Mouse (Mus musculus): ENCODE measurements at regions not wholly inside any gene's neighbourhood (a gene's known extent, or its start where the extent isn't known, plus 50 kb on each side); places are given as distances from the start of the nearest gene placed in this dataset.

DNA sequence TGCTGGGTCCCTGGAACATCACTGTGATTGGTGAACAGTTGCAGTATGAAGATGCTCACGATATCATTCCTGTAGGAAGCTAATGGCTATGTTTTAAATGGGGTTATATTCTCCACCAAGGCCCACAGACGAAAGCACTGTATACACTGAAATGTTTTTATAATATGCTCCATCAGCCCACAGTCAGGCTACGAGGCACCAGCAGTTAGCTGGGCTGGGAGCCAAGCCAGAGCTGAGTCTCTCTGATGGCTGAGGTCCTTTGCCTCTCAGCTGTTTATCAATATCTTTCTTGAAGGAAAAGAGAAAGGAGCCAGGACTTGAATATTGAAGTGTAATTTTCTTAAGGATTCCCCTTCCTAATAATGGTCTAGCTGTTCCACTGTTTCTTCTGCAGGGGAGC lies 165.1 kb upstream of the Pld5 start:
- no peak overlapping the region for H3K4me3 ChIP-seq (ENCODE audit: low read depth, low read length)
- no peaks in the 10 kb centered on the region for H3K27me3 ChIP-seq (ENCODE audit: insufficient read depth, low read length)
- no peak overlapping the region for H3K27ac ChIP-seq (ENCODE audit: low read depth, low read length)
- TF ChIP-seq CTCF (IDR thresholded peaks at IDR 0.05; ENCODE audit: low read depth), result no peak
- WGBS, result 53% methylated on average over 3 of the region's 3 CpGs
- no peaks in the 10 kb centered on the region for H3K36me3 ChIP-seq (ENCODE audit: insufficient read depth)
- H3K9me3 ChIP-seq (ENCODE audit: low read length), result no peaks in the 10 kb centered on the region
- H3K4me2 ChIP-seq (ENCODE audit: low read depth), result no peak overlapping the region
- no peaks in the 10 kb centered on the region for H3K4me1 ChIP-seq (ENCODE audit: insufficient read depth)
- no peak for ATAC-seq
- no peak for DNase-seq
- no peak overlapping the region for H3K9ac ChIP-seq

DNA sequence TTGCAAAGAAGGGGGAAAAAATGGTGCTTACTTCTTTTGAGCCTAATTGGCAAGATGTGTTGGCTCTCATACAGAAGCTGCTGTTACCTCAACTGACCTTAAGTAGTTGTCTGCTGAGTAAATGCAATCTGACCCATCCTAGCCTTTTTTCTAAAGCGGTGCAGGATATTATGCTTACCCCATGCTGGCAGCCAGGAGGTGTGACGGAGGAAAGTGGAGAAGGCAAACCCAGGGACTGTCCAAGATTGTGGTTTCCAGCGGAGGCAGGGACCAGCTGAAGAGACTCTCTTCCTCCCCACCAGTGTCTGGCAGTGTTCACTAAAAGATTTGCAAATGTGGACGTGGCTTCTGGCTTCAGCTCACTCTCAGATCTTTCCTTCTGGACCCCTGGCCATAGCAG lies 152.7 kb upstream of the Pld5 start:
- no peak overlapping the region for H3K4me3 ChIP-seq (ENCODE audit: low read depth, low read length)
- 45% methylated on average over 4 of the region's 4 CpGs for WGBS
- H3K27me3 ChIP-seq (ENCODE audit: insufficient read depth, low read length), result no peaks in the 10 kb centered on the region
- no peaks in the 10 kb centered on the region for H3K36me3 ChIP-seq (ENCODE audit: insufficient read depth)
- ATAC-seq (no peak), DNase-seq (no peak)
- no peak overlapping the region for H3K9ac ChIP-seq
- H3K9me3 ChIP-seq (ENCODE audit: low read length), result no peaks in the 10 kb centered on the region
- no peak overlapping the region for H3K4me2 ChIP-seq (ENCODE audit: low read depth)
- no peak for TF ChIP-seq CTCF (IDR thresholded peaks at IDR 0.05; ENCODE audit: low read depth)
- no peak overlapping the region for H3K27ac ChIP-seq (ENCODE audit: low read depth, low read length)
- no peaks in the 10 kb centered on the region for H3K4me1 ChIP-seq (ENCODE audit: insufficient read depth)

DNA sequence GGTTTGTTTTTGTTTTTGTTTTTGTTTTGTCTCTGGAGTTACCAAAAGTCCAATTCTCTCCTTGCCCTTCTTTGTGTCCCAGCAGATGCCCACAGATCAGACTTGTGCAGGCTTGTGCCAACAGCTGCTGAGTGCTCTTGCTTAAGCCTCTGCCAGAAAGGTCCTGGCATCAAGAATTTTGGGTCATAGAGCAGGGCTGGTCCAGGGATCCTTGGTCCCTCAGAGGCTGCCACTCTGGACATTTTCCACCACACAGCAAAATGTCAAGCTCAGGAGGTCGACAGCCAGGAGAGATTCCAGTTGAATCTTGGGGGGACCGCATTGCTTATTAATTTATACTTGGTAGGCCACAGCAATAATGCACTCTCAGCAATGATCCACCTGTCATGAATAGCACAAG lies 151.9 kb upstream of the Pld5 start:
- Histone ChIP-seq H3K4me3 (ENCODE audit: low read depth, low read length) (no peak overlapping the region), H3K9ac (no peak overlapping the region), H3K4me1 (ENCODE audit: insufficient read depth) (no peaks in the 10 kb centered on the region), H3K27me3 (ENCODE audit: insufficient read depth, low read length) (no peaks in the 10 kb centered on the region), H3K36me3 (ENCODE audit: insufficient read depth) (no peaks in the 10 kb centered on the region), H3K27ac (ENCODE audit: low read depth, low read length) (no peak overlapping the region), H3K4me2 (ENCODE audit: low read depth) (no peak overlapping the region), H3K9me3 (ENCODE audit: low read length) (no peaks in the 10 kb centered on the region)
- WGBS, result 80% methylated on average over 2 of the region's 2 CpGs
- ATAC-seq (no peak), DNase-seq (no peak)
- no peak for TF ChIP-seq CTCF (IDR thresholded peaks at IDR 0.05; ENCODE audit: low read depth)

DNA sequence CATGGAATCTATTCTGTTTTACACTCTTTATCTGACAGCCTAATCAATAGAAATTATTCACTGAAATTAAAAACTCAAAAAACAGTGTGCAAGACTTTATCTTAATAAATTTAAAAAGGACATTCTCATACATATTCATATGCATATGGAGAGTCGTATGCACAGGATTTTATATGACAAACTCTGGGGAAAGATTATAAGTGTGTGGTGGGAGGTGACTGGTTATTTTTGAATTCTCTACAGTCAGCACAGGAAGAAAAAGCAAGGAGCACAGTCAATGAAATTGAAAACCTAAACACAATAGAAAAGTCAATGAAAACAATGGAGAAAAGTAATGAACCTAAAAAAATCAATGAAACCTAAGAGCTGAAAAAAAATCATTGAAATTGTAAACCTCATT lies 142.1 kb upstream of the Pld5 start:
- no peak for ATAC-seq
- no peak overlapping the region for H3K4me2 ChIP-seq (ENCODE audit: low read depth)
- no peaks in the 10 kb centered on the region for H3K36me3 ChIP-seq (ENCODE audit: insufficient read depth)
- H3K4me3 ChIP-seq (ENCODE audit: low read depth, low read length), result no peak overlapping the region
- DNase-seq, result no peak
- WGBS, result 56% methylated on average over 1 of the region's 1 CpGs
- H3K27me3 ChIP-seq (ENCODE audit: insufficient read depth, low read length), result no peaks in the 10 kb centered on the region
- no peak for TF ChIP-seq CTCF (IDR thresholded peaks at IDR 0.05; ENCODE audit: low read depth)
- H3K4me1 ChIP-seq (ENCODE audit: insufficient read depth), result no peaks in the 10 kb centered on the region
- no peak overlapping the region for H3K9ac ChIP-seq
- no peak overlapping the region for H3K27ac ChIP-seq (ENCODE audit: low read depth, low read length)
- no peaks in the 10 kb centered on the region for H3K9me3 ChIP-seq (ENCODE audit: low read length)

DNA sequence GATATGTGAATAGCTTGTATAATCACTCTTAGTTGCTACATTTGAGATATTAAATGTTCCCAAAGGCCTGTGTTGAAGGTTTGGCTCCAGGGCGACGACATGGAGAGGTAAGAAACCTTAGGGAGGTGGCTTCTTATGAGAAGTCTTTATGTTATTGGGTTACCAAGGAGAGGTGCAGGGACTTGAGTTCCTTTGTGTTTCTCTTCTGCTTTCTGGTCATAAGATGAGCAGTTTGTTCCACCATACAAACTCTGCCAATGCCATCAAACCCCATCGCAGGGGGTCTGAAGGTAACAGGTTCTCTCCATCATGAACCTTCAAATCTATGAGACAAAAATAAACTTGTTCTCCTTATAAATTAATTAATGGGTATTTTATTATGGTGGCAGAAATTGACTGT lies 129.0 kb upstream of the Pld5 start:
- Histone ChIP-seq H3K4me2 (ENCODE audit: low read depth) (no peak overlapping the region), H3K4me1 (ENCODE audit: insufficient read depth) (no peaks in the 10 kb centered on the region), H3K27ac (ENCODE audit: low read depth, low read length) (no peak overlapping the region), H3K27me3 (ENCODE audit: insufficient read depth, low read length) (no peaks in the 10 kb centered on the region), H3K9ac (no peak overlapping the region), H3K36me3 (ENCODE audit: insufficient read depth) (no peaks in the 10 kb centered on the region), H3K4me3 (ENCODE audit: low read depth, low read length) (no peak overlapping the region), H3K9me3 (ENCODE audit: low read length) (no peaks in the 10 kb centered on the region)
- ATAC-seq (no peak), DNase-seq (no peak)
- 90% methylated on average over 3 of the region's 3 CpGs for WGBS
- TF ChIP-seq CTCF (IDR thresholded peaks at IDR 0.05; ENCODE audit: low read depth), result no peak

DNA sequence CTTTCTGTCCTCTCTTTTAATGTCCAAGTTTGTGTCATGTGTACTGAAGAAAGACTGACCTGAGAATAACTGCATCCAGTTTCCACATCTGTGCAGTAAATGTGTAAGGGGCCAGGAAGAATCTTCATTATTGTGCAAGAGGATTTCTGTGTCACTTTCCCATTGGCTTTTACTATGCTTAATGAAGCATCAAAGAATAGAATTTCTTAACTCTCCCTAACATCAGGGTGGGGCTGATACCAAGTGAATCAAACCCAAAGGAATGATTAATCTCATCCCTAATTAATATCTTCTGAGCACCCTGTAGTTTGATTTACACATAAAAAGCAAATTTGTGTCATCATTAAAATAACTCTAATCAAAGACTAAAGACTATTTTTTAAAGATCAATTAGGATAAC lies 104.5 kb upstream of the Pld5 start:
- ATAC-seq, result no peak
- TF ChIP-seq CTCF (IDR thresholded peaks at IDR 0.05; ENCODE audit: low read depth), result no peak

DNA sequence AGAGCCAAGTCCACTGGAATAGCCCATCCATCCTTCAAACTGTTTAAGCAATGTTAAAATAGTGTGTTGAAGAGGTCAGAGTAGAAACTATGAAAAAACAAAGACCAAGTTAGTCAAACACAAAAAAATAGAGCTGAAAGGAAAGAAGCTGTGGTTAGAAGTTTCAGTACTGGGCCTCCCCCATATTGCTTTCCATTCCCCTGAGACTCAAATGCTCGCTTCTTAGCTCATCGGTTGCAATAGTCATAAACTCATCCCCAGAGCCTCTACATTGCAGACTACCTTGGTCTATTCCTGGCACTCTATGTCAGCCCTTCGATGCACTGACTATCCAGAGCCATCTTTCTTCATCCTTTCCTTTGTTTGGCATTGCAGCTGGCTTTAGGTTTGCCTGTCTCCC lies 91.8 kb upstream of the Pld5 start:
- Histone ChIP-seq H3K9me3 (ENCODE audit: low read length) (0 out of 2 replicates have a peak, but pooled peaks cover 3% of the 10 kb centered on the region), H3K4me2 (ENCODE audit: low read depth) (no peak overlapping the region), H3K9ac (no peak overlapping the region), H3K36me3 (ENCODE audit: insufficient read depth) (no peaks in the 10 kb centered on the region), H3K4me3 (ENCODE audit: low read depth, low read length) (no peak overlapping the region), H3K4me1 (ENCODE audit: insufficient read depth) (no peaks in the 10 kb centered on the region), H3K27ac (ENCODE audit: low read depth, low read length) (no peak overlapping the region), H3K27me3 (ENCODE audit: insufficient read depth, low read length) (no peaks in the 10 kb centered on the region)
- no peak for ATAC-seq
- no peak for TF ChIP-seq CTCF (IDR thresholded peaks at IDR 0.05; ENCODE audit: low read depth)
- no peak for DNase-seq
- WGBS, result 88% methylated on average over 3 of the region's 3 CpGs

More for the DNA sequence above, 104.5 kb upstream of the Pld5 start:
- H3K9ac ChIP-seq, result no peak overlapping the region
- no peaks in the 10 kb centered on the region for H3K36me3 ChIP-seq (ENCODE audit: insufficient read depth)
- no peak overlapping the region for H3K4me3 ChIP-seq (ENCODE audit: low read depth, low read length)
- no peak overlapping the region for H3K4me2 ChIP-seq (ENCODE audit: low read depth)
- H3K27ac ChIP-seq (ENCODE audit: low read depth, low read length), result no peak overlapping the region
- H3K4me1 ChIP-seq (ENCODE audit: insufficient read depth), result no peaks in the 10 kb centered on the region
- H3K27me3 ChIP-seq (ENCODE audit: insufficient read depth, low read length), result no peaks in the 10 kb centered on the region; the same call in 1 of the 2 replicates
- H3K9me3 ChIP-seq (ENCODE audit: low read length), result no peaks in the 10 kb centered on the region
- DNase-seq, result no peak

DNA sequence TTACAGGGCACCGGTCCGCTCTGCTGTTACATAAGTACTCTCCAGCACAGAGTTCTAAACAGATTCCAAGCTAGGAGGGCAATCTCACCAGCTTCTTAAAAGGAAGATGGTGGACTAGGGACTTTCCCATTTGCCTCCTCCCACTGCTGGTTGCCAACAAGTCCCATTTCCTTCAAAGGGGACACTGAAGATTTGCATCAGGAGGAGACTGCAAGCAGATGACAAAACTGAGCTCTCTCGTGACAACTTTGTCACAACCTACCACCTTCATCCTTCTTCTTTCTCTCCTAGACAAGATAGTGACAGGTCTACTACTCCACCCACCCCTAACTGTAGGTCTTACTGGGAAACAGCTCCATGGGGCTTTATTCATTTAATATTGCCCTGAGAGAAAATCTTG lies 85.8 kb upstream of the Pld5 start:
- DNase-seq (no peak), ATAC-seq (no peak)
- Histone ChIP-seq H3K36me3 (ENCODE audit: insufficient read depth) (no peaks in the 10 kb centered on the region), H3K4me3 (ENCODE audit: low read depth, low read length) (no peak overlapping the region), H3K9me3 (ENCODE audit: low read length) (no peaks in the 10 kb centered on the region), H3K4me1 (ENCODE audit: insufficient read depth) (no peaks in the 10 kb centered on the region), H3K9ac (no peak overlapping the region), H3K27me3 (ENCODE audit: insufficient read depth, low read length) (no peaks in the 10 kb centered on the region), H3K4me2 (ENCODE audit: low read depth) (no peak overlapping the region), H3K27ac (ENCODE audit: low read depth, low read length) (no peak overlapping the region)
- TF ChIP-seq CTCF (IDR thresholded peaks at IDR 0.05; ENCODE audit: low read depth), result no peak
- WGBS, result 96% methylated on average over 3 of the region's 3 CpGs
